Mouse (Mus musculus) CH12.LX (cell line): ENCODE data around the gene Chpf.

ENCODE experiments used
- CHD2 ChIP-seq: IDR thresholded peaks from 2 replicates; pipeline ENCODE4 v1.6.1; 2011; ENCODE audit warnings: low read length, improper control_type of control experiment
- CTCF ChIP-seq, 2 experiments: IDR thresholded peaks in 1 of 2; conservative IDR thresholded peaks in 1 of 2; 2 replicates each; pipeline ENCODE4 v1.5.1; 2011 to 2012; ENCODE audit warnings: low read depth in 2 of 2, low read length in 2 of 2, improper control_type of control experiment in 1 of 2, inconsistent platforms in 1 of 2, mild to moderate bottlenecking in 1 of 2, moderate library complexity in 1 of 2
- EP300 ChIP-seq: IDR thresholded peaks from 2 replicates; pipeline ENCODE4 v1.6.1; 2011; ENCODE audit warnings: low read length, improper control_type of control experiment
- MAFK ChIP-seq: IDR thresholded peaks from 2 replicates; pipeline ENCODE4 v1.6.1; 2011; ENCODE audit warnings: low read length, improper control_type of control experiment; ENCODE audit not compliant: insufficient replicate concordance
- MAX ChIP-seq: IDR thresholded peaks from 2 replicates; pipeline ENCODE4 v1.6.1; 2011; ENCODE audit warnings: low read length, improper control_type of control experiment
- MAZ ChIP-seq: IDR thresholded peaks from 2 replicates; pipeline ENCODE4 v1.6.1; 2012; ENCODE audit warnings: low read depth, mild to moderate bottlenecking, inconsistent platforms, low read length, improper control_type of control experiment, moderate library complexity
- MEF2A ChIP-seq: IDR thresholded peaks from 2 replicates; pipeline ENCODE4 v1.6.1; 2014; ENCODE audit warnings: low read depth, mild to moderate bottlenecking, inconsistent platforms, low read length, improper control_type of control experiment, borderline replicate concordance
- NELFE ChIP-seq: IDR thresholded peaks from 2 replicates; pipeline ENCODE4 v1.6.1; 2011; ENCODE audit warnings: low read depth, low read length, improper control_type of control experiment
- POLR2A ChIP-seq: IDR thresholded peaks from 2 replicates; pipeline ENCODE4 v1.6.1; 2011; ENCODE audit warnings: low read depth, mild to moderate bottlenecking, improper control_type of control experiment, low read length
- TBP ChIP-seq: conservative IDR thresholded peaks from 2 replicates; pipeline ENCODE4 v1.6.1; 2011; ENCODE audit warnings: low read depth, low read length, improper control_type of control experiment
- TCF12 ChIP-seq: IDR thresholded peaks from 2 replicates; pipeline ENCODE4 v1.6.1; 2014; ENCODE audit warnings: low read depth, mild to moderate bottlenecking, inconsistent platforms, low read length, improper control_type of control experiment
- USF1 ChIP-seq: IDR thresholded peaks from 2 replicates; pipeline ENCODE4 v1.6.1; 2014; ENCODE audit warnings: low read depth, mild to moderate bottlenecking, inconsistent platforms, low read length, improper control_type of control experiment
- USF2 ChIP-seq: conservative IDR thresholded peaks from 2 replicates; pipeline ENCODE4 v1.6.1; 2011; ENCODE audit warnings: low read depth, low read length, improper control_type of control experiment
- ZKSCAN1 ChIP-seq: IDR thresholded peaks from 2 replicates; pipeline ENCODE4 v1.6.1; 2012; ENCODE audit warnings: low read depth, inconsistent platforms, low read length, improper control_type of control experiment, borderline replicate concordance

DNA sequence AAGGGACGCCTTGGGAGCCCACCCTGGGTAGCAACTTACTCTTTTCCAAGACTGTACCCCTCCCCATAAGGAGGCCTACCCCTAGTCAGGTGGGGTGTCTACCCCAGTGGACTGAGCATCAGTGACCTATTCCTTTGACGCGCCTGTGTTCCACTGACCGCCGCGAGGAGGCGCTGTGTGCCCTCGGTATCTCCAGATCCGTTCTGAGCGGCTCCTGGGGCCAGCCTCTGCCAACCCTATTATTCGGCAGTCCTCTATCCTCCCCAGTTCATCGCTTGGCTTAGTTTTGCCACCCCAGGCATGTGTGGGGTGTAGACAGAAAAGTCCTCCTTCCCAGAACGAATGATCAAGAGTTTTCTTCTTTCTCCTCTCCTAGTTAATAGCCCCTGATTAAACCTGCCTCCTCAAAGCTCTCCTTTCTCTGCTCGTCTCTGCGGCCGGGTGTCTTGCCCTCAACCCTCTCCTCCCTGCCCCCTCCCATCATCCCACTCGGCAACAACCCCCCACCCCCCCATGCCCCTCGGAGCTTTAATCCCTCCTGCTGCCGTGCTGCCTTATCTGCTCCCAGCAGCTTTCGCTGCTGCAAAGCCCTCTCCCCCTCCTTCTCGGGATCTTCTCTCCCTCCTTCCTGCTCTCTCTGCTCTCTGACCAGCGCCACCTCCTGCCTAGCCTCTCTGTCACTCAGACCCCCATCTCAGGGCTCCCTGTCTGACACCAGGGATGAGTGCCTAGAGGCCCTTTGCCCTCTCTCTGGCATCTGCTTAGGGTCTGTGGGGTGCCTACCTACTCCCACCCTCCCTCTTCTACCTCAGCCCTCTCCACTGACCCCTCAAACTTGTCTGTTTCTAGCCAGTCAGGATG lies 33.1 kb downstream of the Chpf start:
- TF ChIP-seq CTCF (conservative IDR thresholded peaks at IDR 0.05 in 1 of 2, IDR thresholded peaks at IDR 0.05 in 1 of 2; ENCODE audit: low read depth in 2 of 2, low read length in 2 of 2) (peak; percentile 90 to 95), EP300 (no peak), MAX (0 out of 2 replicates have a peak, but pooled peaks have one; percentile 49), USF2 (no peak), CHD2 (no peak), USF1 (no peak), MAFK (no peak), POLR2A (no peak), TCF12 (no peak), TBP (no peak), ZKSCAN1 (no peak), MEF2A (no peak), NELFE (peak; percentile 39; the same call in 1 of the 2 replicates), MAZ (no peak)
